Mouse (Mus musculus) midbrain, embryonic 15.5 days (tissue): ENCODE results near the gene Ttyh3. TPM values are rescaled to one million over a fixed set of nuclear protein-coding genes. Genes with fewer than 3 reads are reported as not detected.
A peak's percentile ranks its signal among the peaks of the same experiment; 100 is the strongest.

Source experiments
- ATAC-seq: fragments of 200-750 bp; cut with Nextera tagmentation; replicated peaks from 2 replicates; pipeline ENCODE4 v1.8.0; 2017; ENCODE audit warnings: moderate TSS enrichment
- H3K27ac ChIP-seq: fragments of 300-500 bp; sonication (generic); 2 replicates; pipeline ENCODE4 v1.5.1; 2015; ENCODE audit warnings: mild to moderate bottlenecking, inconsistent platforms
- H3K27me3 ChIP-seq: fragments of 300-500 bp; sonication (generic); replicated peaks from 2 replicates; pipeline ENCODE4 v1.6.1; 2015; ENCODE audit warnings: inconsistent platforms
- H3K36me3 ChIP-seq: fragments of 300-500 bp; sonication (generic); replicated peaks from 2 replicates; pipeline ENCODE4 v1.6.1; 2015; ENCODE audit warnings: inconsistent platforms
- H3K4me1 ChIP-seq: fragments of 300-500 bp; sonication (generic); 2 replicates; pipeline ENCODE4 v1.6.1; 2015; ENCODE audit warnings: inconsistent platforms
- H3K4me2 ChIP-seq: fragments of 300-500 bp; sonication (generic); 2 replicates; pipeline ENCODE4 v1.6.1; 2015; ENCODE audit warnings: inconsistent platforms, mild to moderate bottlenecking, moderate library complexity
- H3K4me3 ChIP-seq: fragments of 300-500 bp; sonication (generic); 2 replicates; pipeline ENCODE4 v1.5.1; 2015; ENCODE audit warnings: mild to moderate bottlenecking, inconsistent platforms
- H3K9ac ChIP-seq: fragments of 300-500 bp; sonication (generic); 2 replicates; pipeline ENCODE4 v1.6.1; 2015; ENCODE audit warnings: mild to moderate bottlenecking, inconsistent platforms
- H3K9me3 ChIP-seq: fragments of 300-500 bp; sonication (generic); 2 replicates; pipeline ENCODE4 v1.6.1; 2016; ENCODE audit warnings: inconsistent platforms
- WGBS: fragments of 180-500 bp; shearing (Covaris S2); methylation state at CpG from one replicate; pipeline ENCODE4 v1.1.7; 2015; ENCODE audit warnings: mixed read lengths; 5-methylcytosine and 5-hydroxymethylcytosine counted together
- polyA plus RNA-seq: library from polyadenylated mRNA; unstranded; fragments of >200 nt; fragmentation: Nextera tagmentation; extraction: Ambion mirVana; gene quantifications from 2 replicates; pipeline ENCODE4 v1.2.1, GENCODE M21; 2015

The Ttyh3 gene
- polyA plus RNA-seq, 1 experiment from 2014 or later, result 80.3 TPM

- Histone ChIP-seq H3K27ac (0 out of 2 replicates have a peak overlapping the region, but pooled peaks have one; percentile 8), H3K4me3 (no peak overlapping the region), H3K4me1 (peaks cover 43% of the 10 kb centered on the region), H3K9me3 (no peaks in the 10 kb centered on the region), H3K36me3 (no peaks in the 10 kb centered on the region), H3K4me2 (no peak overlapping the region), H3K27me3 (no peaks in the 10 kb centered on the region), H3K9ac (no peak overlapping the region)
- 3% methylated on average over 6 of the region's 6 CpGs for WGBS
- peak; percentile 43; the same call in 1 of the 2 replicates for ATAC-seq
Measured at GRCm38 (mm10) chr5:140579771-140580170, 69.1 kb downstream of the Ttyh3 start.

GRCm38 (mm10) chr5:140579221-140579620, 69.6 kb downstream of the Ttyh3 start:
- H3K9me3 ChIP-seq, result no peaks in the 10 kb centered on the region
- peaks cover 40% of the 10 kb centered on the region for H3K4me1 ChIP-seq
- no peaks in the 10 kb centered on the region for H3K36me3 ChIP-seq
- H3K9ac ChIP-seq, result no peak overlapping the region
- no peak overlapping the region for H3K4me2 ChIP-seq
- H3K27me3 ChIP-seq, result no peaks in the 10 kb centered on the region
- 26% methylated on average over 9 of the region's 9 CpGs for WGBS
- ATAC-seq, result no peak
- no peak overlapping the region for H3K27ac ChIP-seq
- H3K4me3 ChIP-seq, result no peak overlapping the region

DNA sequence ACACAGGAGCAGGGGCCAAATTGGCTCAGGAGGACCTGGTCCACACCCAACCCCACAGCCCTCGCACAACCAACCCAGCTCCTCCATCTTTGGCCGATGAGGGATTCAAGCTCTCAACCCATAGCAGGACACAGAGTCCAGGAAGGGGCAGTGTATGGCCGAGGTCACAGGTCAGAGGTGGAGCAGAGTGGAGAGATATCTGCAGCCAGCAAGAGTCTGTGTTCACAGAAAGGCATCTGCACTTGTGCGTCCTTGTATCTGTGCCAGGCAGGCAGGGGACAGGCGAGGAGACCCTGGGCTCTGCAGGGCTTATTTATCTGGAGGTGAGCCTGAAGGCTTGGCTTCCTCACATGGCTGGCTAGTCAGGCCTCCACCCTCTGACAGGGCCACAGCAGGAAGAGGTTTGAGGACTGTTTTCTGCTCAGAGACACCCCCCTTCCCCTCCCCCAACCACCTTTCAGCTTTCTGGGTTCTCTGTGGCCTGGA, 73.4 kb downstream of the Ttyh3 start:
- 71% methylated on average over 5 of the region's 5 CpGs for WGBS

GRCm38 (mm10) chr5:140572611-140573010, 76.2 kb downstream of the Ttyh3 start:
- H3K4me3 ChIP-seq, result no peak overlapping the region
- no peak overlapping the region for H3K27ac ChIP-seq
- H3K9ac ChIP-seq, result no peak overlapping the region
- no peaks in the 10 kb centered on the region for H3K36me3 ChIP-seq
- WGBS, result 80% methylated on average over 6 of the region's 6 CpGs
- H3K27me3 ChIP-seq, result no peaks in the 10 kb centered on the region
- no peak overlapping the region for H3K4me2 ChIP-seq
- peaks cover 4% of the 10 kb centered on the region for H3K4me1 ChIP-seq
- ATAC-seq, result no peak
- H3K9me3 ChIP-seq, result no peaks in the 10 kb centered on the region

More for the DNA sequence above, 73.4 kb downstream of the Ttyh3 start:
- H3K4me3 ChIP-seq, result no peak overlapping the region
- H3K4me2 ChIP-seq, result no peak overlapping the region
- ATAC-seq, result no peak
- no peaks in the 10 kb centered on the region for H3K27me3 ChIP-seq
- no peaks in the 10 kb centered on the region for H3K9me3 ChIP-seq
- H3K36me3 ChIP-seq, result no peaks in the 10 kb centered on the region
- peaks cover 14% of the 10 kb centered on the region for H3K4me1 ChIP-seq
- H3K9ac ChIP-seq, result no peak overlapping the region
- H3K27ac ChIP-seq, result no peak overlapping the region

GRCm38 (mm10) chr5:140571673-140572072, 77.2 kb downstream of the Ttyh3 start:
- H3K36me3 ChIP-seq, result no peaks in the 10 kb centered on the region
- H3K27ac ChIP-seq, result no peak overlapping the region
- H3K9ac ChIP-seq, result no peak overlapping the region
- peaks cover 4% of the 10 kb centered on the region for H3K4me1 ChIP-seq
- ATAC-seq, result no peak
- H3K4me2 ChIP-seq, result no peak overlapping the region
- 71% methylated on average over 10 of the region's 10 CpGs for WGBS
- no peaks in the 10 kb centered on the region for H3K9me3 ChIP-seq
- H3K27me3 ChIP-seq, result no peaks in the 10 kb centered on the region
- H3K4me3 ChIP-seq, result no peak overlapping the region

- H3K27me3 ChIP-seq, result no peaks in the 10 kb centered on the region
Measured at GRCm38 (mm10) chr5:140571201-140571600, 77.6 kb downstream of the Ttyh3 start.

More at GRCm38 (mm10) chr5:140571201-140571600, 77.6 kb downstream of the Ttyh3 start:
- H3K4me1 ChIP-seq, result peaks cover 4% of the 10 kb centered on the region
- H3K4me2 ChIP-seq, result no peak overlapping the region
- H3K36me3 ChIP-seq, result no peaks in the 10 kb centered on the region
- no peak overlapping the region for H3K27ac ChIP-seq
- H3K4me3 ChIP-seq, result no peak overlapping the region
- no peak overlapping the region for H3K9ac ChIP-seq
- no peaks in the 10 kb centered on the region for H3K9me3 ChIP-seq
- no peak for ATAC-seq
- WGBS, result 60% methylated on average over 4 of the region's 4 CpGs

Other genes starting within 250 kb of the Ttyh3 start
- 78.4 and 91.4 TPM in 2 replicates for gene Eif3b, start 229.7 kb downstream of the Ttyh3 start, polyA plus RNA-seq
- gene Gm4869, start 203.4 kb downstream of the Ttyh3 start, polyA plus RNA-seq, result not detected in 2 replicates
- 24.7 and 25.1 TPM in 2 replicates for gene Chst12, start 143.5 kb downstream of the Ttyh3 start, polyA plus RNA-seq
- gene Grifin, start 84.0 kb downstream of the Ttyh3 start, polyA plus RNA-seq, result 0.41 TPM in 1 of 2 replicates, not detected in the other
- 20.4 and 21.8 TPM in 2 replicates for gene Lfng, start 41.7 kb downstream of the Ttyh3 start, polyA plus RNA-seq
- gene Iqce, start 53.3 kb upstream of the Ttyh3 start, polyA plus RNA-seq, result 27.4 and 32.2 TPM in 2 replicates
- gene Brat1, start 56.0 kb upstream of the Ttyh3 start, polyA plus RNA-seq, result 25.4 and 25.9 TPM in 2 replicates
- gene Amz1, start 75.1 kb upstream of the Ttyh3 start, polyA plus RNA-seq, result 5.0 and 5.2 TPM in 2 replicates
- gene Gna12, start 181.4 kb upstream of the Ttyh3 start, polyA plus RNA-seq, result 49.8 and 63.1 TPM in 2 replicates